Mouse (Mus musculus) ES-E14 (cell line): Measurements from ENCODE around the gene T2. TPM values are rescaled to one million over a fixed set of nuclear protein-coding genes. Genes with fewer than 3 reads are reported as not detected.
"Not testable (repeated sequence)": the region's sequence is repeated elsewhere in the genome, so short reads cannot be mapped to it uniquely, and the experiment has no call there.

Source experiments
- DNase-seq: peaks from one replicate; pipeline ENCODE4 v3.0.0-alpha.2; 2013; ENCODE audit warnings: low read depth, low spot score
- H3K27ac ChIP-seq: 2 replicates; pipeline ENCODE4 v1.5.1; 2012; ENCODE audit warnings: low read depth, mild to moderate bottlenecking, low read length, moderate library complexity, mixed read lengths; ENCODE audit not compliant: poor library complexity, insufficient read depth, severe bottlenecking
- H3K36me3 ChIP-seq: 2 replicates; pipeline ENCODE4 v1.6.1; 2012; ENCODE audit warnings: mild to moderate bottlenecking, low read length, moderate library complexity, mixed read lengths; ENCODE audit not compliant: control insufficient read depth, poor library complexity, insufficient read depth, severe bottlenecking
- H3K4me1 ChIP-seq, 2 experiments: fragments of 150-350 bp in 1 of 2; sonication (generic) in 1 of 2; 2 replicates each; pipeline ENCODE4 v1.6.1; 2012; ENCODE audit warnings: low read length in 2 of 2, mild to moderate bottlenecking in 1 of 2, mixed read lengths in 1 of 2; ENCODE audit not compliant: control insufficient read depth in 2 of 2, insufficient read depth in 2 of 2, poor library complexity in 1 of 2
- H3K4me3 ChIP-seq, 2 experiments: fragments of 150-350 bp in 1 of 2; sonication (generic) in 1 of 2; 2 replicates each; pipeline ENCODE4 v1.5.1; 2012; ENCODE audit warnings: low read length in 2 of 2, low read depth in 1 of 2, mild to moderate bottlenecking in 1 of 2, mixed read lengths in 1 of 2; ENCODE audit not compliant: insufficient read depth in 1 of 2, poor library complexity in 1 of 2, severe bottlenecking in 1 of 2
- H3K9ac ChIP-seq: 2 replicates; pipeline ENCODE4 v1.6.1; 2012; ENCODE audit warnings: low read depth, mild to moderate bottlenecking, low read length, mixed read lengths; ENCODE audit not compliant: poor library complexity, insufficient read depth, severe bottlenecking
- H3K9me3 ChIP-seq: fragments of 150-350 bp; sonication (generic); 2 replicates; pipeline ENCODE4 v1.6.1; 2012; ENCODE audit warnings: low read depth, mild to moderate bottlenecking, low read length; ENCODE audit not compliant: control insufficient read depth, insufficient read depth
- CHD2 ChIP-seq: IDR thresholded peaks from 2 replicates; pipeline ENCODE4 v1.6.1; 2014; ENCODE audit warnings: mild to moderate bottlenecking, low read depth, low read length, inconsistent platforms
- HCFC1 ChIP-seq: IDR thresholded peaks from 2 replicates; pipeline ENCODE4 v1.6.1; 2012; ENCODE audit warnings: low read length, inconsistent platforms, borderline replicate concordance; ENCODE audit not compliant: insufficient read depth
- MAFK ChIP-seq: IDR thresholded peaks from 2 replicates; pipeline ENCODE4 v1.6.1; 2014; ENCODE audit warnings: mild to moderate bottlenecking, low read depth, low read length, inconsistent platforms; ENCODE audit not compliant: insufficient read depth
- ZC3H11A ChIP-seq: IDR thresholded peaks from 2 replicates; pipeline ENCODE4 v1.6.1; 2012; ENCODE audit warnings: low read depth, mild to moderate bottlenecking, inconsistent platforms, low read length, borderline replicate concordance
- ZNF384 ChIP-seq: IDR thresholded peaks from 2 replicates; pipeline ENCODE4 v1.6.1; 2012; ENCODE audit warnings: low read depth, low read length, inconsistent platforms
- in situ Hi-C, 2 experiments: fragments of 600-800 bp; cut with MboI; formaldehyde crosslinking; loops; one replicate each; pipeline ENCODE4 v1.15.1; 2025; ENCODE audit warnings: low sequenced_read_pairs in 2 of 2, inconsistent platforms in 1 of 2; ENCODE audit not compliant: unreplicated experiment in 2 of 2
- total RNA-seq: library from RNA; depleted of rRNA; stranded (reverse); fragments of 300-350 nt; gene quantifications from 2 replicates; pipeline ENCODE4 v1.2.3, GENCODE M21; 2012

Gene T2
- total RNA-seq, 1 experiment, result 0.18 TPM

GRCm38 (mm10) chr17:8396371-8396770 is 40.6 kb downstream of the T2 start:
- DNase-seq, result no peak

GRCm38 (mm10) chr17:8397946-8398345 is 42.2 kb downstream of the T2 start:
- no peak for TF ChIP-seq CHD2
- no peak for TF ChIP-seq MAFK
- TF ChIP-seq HCFC1, result no peak
- no peak for TF ChIP-seq ZC3H11A
- TF ChIP-seq ZNF384, result no peak
- Histone ChIP-seq H3K9me3 (no peaks in the 10 kb centered on the region), H3K4me1 (peaks cover 2 to 10% of the 10 kb centered on the region in 2 experiments; a peak in 1 of 4 replicates), H3K4me3 (no peak overlapping the region), H3K36me3 (no peaks in the 10 kb centered on the region), H3K27ac (no peak overlapping the region), H3K9ac (no peak overlapping the region)
- in situ Hi-C loops, result no loop called here
- DNase-seq, result no peak

More at GRCm38 (mm10) chr17:8396371-8396770, 40.6 kb downstream of the T2 start:
- Histone ChIP-seq H3K36me3 (no peaks in the 10 kb centered on the region), H3K9me3 (no peaks in the 10 kb centered on the region), H3K27ac (no peak overlapping the region), H3K4me1 (peaks cover 2 to 10% of the 10 kb centered on the region in 2 experiments; a peak in 1 of 4 replicates), H3K4me3 (no peak overlapping the region), H3K9ac (no peak overlapping the region)
- in situ Hi-C loops, result no loop called here
- no peak for TF ChIP-seq ZNF384
- no peak for TF ChIP-seq MAFK
- no peak for TF ChIP-seq ZC3H11A
- no peak for TF ChIP-seq CHD2
- TF ChIP-seq HCFC1, result no peak

GRCm38 (mm10) chr17:8403932-8404331 is 48.1 kb downstream of the T2 start:
- H3K36me3 ChIP-seq, in situ Hi-C loops: not testable (repeated sequence)

GRCm38 (mm10) chr17:8406285-8406684 is 50.5 kb downstream of the T2 start:
- H3K4me3 ChIP-seq, result no peak overlapping the region
- no peak for DNase-seq

More at GRCm38 (mm10) chr17:8403932-8404331, 48.1 kb downstream of the T2 start:
- H3K9me3 ChIP-seq, H3K27ac ChIP-seq, H3K4me3 ChIP-seq, H3K9ac ChIP-seq, H3K4me1 ChIP-seq, DNase-seq: not testable (repeated sequence)

GRCm38 (mm10) chr17:8408002-8408401 is 52.2 kb downstream of the T2 start:
- H3K27ac ChIP-seq, H3K9me3 ChIP-seq, DNase-seq, H3K9ac ChIP-seq, in situ Hi-C loops, H3K4me3 ChIP-seq, H3K36me3 ChIP-seq: not testable (repeated sequence)
- H3K4me1 ChIP-seq, result peaks cover 9 to 10% of the 10 kb centered on the region in 2 experiments; a peak in 3 of 4 replicates

More at GRCm38 (mm10) chr17:8406285-8406684, 50.5 kb downstream of the T2 start:
- H3K36me3 ChIP-seq, result no peaks in the 10 kb centered on the region
- no peak overlapping the region for H3K9ac ChIP-seq
- H3K9me3 ChIP-seq, result no peaks in the 10 kb centered on the region
- TF ChIP-seq ZNF384 (no peak), CHD2 (no peak), ZC3H11A (no peak), HCFC1 (no peak), MAFK (no peak)
- H3K4me1 ChIP-seq, result peaks cover 9 to 10% of the 10 kb centered on the region in 2 experiments; a peak in 3 of 4 replicates
- in situ Hi-C loops, result no loop called here
- H3K27ac ChIP-seq, result no peak overlapping the region
